Mouse (Mus musculus) embryo, embryonic 11 days (tissue): ENCODE measurements around the gene Nlrp4c.
A peak's percentile ranks its signal among the peaks of the same experiment; 100 is the strongest.
"Not testable (repeated sequence)": the region's sequence is repeated elsewhere in the genome, so short reads cannot be mapped to it uniquely, and the experiment has no call there.

Experiments
- DNase-seq: peaks from one replicate; pipeline ENCODE4 v3.0.0-alpha.2; 2015

Nlrp4c gene

GRCm38 (mm10) chr7:6044861-6045260 lies at the start of gene Nlrp4c:
Gene Nlrp4c, plus strand, starts transcription at chr7:6045161.
- no peak for DNase-seq

GRCm38 (mm10) chr7:6010910-6011309 lies 34.1 kb upstream of the Nlrp4c start, which contains the start of gene Vmn1r65:
Gene Vmn1r65, minus strand, starts transcription at chr7:6011010.
- DNase-seq = no peak

GRCm38 (mm10) chr7:6119501-6119900 lies 74.5 kb downstream of the Nlrp4c start:
- no peak for DNase-seq

GRCm38 (mm10) chr7:6120104-6120503 lies 75.1 kb downstream of the Nlrp4c start:
- not testable (repeated sequence) for DNase-seq

DNA sequence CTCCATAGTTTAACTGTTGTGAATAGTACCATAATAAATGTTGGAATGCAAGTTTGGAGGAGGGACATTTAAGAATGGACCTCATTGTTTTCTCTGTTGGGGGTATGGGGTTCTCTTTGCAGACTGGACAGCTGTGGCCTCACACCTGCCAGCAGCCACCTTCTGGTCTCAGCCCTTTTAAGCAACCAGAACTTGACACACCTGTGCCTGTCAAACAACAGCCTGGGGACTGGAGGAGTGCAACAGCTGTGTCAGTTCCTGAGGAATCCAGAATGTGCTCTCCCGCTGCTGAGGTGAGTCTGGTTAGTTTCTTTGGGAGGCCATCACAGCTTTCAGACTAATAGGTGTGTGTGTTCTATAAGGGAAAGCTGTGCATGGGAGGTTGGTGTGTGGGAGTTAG lies 76.2 kb downstream of the Nlrp4c start:
- not testable (repeated sequence) for DNase-seq

DNA sequence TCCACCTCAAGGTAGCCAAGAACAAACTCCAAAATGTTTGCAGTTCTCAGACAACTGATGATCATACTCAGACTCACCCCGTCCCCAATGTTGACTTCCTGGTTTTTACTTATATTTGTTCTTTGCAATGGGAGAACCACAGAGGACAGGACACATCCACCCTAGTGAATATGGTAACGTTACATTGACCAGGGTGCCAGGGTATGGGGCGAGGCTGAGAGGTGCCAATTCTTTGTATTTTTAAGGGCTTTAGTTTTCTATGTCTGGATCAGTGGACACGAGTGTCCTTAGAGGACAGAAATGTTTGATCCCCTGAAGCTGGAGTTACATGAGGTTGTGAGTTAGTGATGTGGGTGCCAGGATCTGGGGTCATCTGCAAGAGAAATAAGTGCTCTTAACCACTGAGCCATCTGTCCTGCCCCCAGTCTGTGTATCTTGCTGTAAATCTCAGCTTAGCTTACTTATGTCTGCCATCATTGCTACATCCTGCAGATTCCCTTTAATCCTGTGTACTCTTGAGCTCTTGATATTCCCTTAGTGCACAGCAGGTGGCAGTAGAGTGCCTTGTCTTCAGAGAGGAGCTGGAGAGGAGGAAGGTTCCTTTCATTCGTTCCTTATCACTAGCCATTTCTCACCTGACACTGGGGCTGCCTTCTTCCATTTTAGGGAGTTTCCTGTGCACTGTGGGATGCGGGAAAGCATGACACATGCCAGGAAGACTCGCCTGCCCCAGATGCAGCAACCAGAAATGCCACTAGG lies 81.9 kb downstream of the Nlrp4c start:
- DNase-seq = peak; percentile 78

DNA sequence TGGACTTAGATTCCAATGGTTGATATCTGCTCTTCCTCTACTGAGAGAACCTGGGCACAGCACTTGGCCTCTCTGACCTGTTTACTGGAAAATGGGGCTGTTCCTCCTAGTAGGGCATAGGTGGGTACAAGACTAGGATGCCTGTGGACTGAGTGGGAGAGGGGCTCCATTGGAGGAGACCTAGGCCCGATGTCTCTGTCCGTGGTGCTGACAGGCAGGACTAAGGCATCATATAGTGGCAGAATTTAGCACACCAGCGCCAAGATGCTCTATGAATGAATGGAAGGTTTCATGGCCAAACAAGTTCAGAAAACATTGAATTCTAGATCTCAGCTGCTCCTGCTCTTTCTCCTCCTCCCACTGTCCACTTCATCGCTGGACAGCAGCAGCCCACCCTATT lies 85.4 kb downstream of the Nlrp4c start:
- peak; percentile 41 for DNase-seq

- no peak for DNase-seq
Measured at GRCm38 (mm10) chr7:6132646-6133045, 87.7 kb downstream of the Nlrp4c start.

- DNase-seq = no peak
Measured at GRCm38 (mm10) chr7:6136497-6136896, 91.5 kb downstream of the Nlrp4c start.

GRCm38 (mm10) chr7:6139295-6139694 lies 94.3 kb downstream of the Nlrp4c start:
- DNase-seq = no peak

- DNase-seq = no peak
Measured at GRCm38 (mm10) chr7:6143991-6144531, 99.1 kb downstream of the Nlrp4c start.

DNA sequence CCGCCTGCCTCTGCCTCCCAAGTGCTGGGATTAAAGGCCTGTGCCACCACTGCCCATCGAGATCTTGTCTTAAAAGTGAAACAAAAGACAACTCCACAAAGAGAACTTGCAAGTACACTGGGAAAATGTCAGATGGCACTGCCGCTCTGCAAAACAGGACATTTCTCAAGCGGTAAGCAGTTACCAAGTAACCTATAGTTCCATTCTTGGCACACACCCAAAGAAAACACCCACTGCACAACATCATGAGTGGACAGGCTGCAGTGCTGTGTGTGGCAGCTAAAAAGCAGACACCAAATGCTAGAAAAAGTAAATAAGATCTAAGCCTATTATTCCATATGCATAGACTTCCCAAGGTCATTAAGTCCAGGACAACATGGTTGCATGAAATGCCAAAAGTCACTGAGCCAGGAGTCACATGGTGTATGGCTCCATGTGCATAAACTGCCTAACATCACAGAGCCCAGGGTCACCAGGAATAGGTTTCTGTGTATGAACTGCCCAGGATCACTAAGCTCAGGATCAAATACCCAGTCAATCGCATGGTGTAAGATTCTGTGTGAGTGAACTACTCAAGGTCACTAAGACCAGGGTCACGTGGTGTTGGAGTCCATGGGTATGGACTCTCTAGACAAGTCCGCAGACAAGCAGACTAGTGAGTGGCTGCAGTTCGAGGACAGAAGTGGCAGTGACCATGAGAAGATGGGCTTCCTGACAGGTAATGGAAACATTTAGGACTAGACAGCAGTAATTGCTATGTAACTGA lies 100.6 kb downstream of the Nlrp4c start:
- no peak for DNase-seq

GRCm38 (mm10) chr7:6146194-6146981 lies 101.4 kb downstream of the Nlrp4c start:
- no peak for DNase-seq

GRCm38 (mm10) chr7:6146982-6147325 lies 102.0 kb downstream of the Nlrp4c start:
- no peak for DNase-seq

DNA sequence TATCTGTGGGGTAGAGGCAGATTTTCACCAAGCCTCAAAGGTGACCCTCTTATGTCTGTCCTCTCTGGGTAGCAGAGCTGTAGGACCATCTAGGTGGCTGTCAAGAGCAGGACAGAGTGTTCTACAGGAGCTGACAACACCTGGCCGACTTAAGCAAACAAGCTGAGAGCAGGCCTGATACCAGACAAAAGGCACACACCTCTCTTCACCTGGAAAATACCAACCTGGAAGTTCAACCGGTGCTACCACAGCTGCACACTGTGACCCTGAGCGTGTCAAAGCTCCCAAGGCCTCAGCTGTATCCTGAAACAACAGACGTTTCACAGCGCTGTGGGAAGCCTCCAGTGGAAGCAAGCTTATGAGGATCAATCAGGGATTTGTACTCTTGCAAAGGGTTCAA lies 102.7 kb downstream of the Nlrp4c start:
- DNase-seq = no peak

DNA sequence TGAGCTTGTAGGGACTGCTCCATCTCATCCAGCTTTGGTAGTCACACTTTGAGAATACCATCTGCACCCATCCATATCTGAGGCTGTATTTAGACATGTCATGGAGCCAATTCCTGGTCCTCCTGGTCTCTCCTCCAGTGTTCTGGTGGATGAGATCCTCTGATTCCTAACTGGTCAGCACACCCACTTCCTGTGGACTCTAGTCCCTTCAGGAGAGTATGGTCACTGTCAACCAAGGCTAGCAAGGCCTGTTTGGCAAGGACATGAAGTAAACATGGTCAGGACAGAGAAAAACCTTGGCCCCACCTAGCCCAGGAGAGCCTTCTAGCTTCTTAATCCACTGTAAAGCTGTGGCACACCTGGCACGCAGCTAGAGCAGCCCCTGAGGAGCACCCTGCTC lies 106.3 kb downstream of the Nlrp4c start:
- no peak for DNase-seq

DNA sequence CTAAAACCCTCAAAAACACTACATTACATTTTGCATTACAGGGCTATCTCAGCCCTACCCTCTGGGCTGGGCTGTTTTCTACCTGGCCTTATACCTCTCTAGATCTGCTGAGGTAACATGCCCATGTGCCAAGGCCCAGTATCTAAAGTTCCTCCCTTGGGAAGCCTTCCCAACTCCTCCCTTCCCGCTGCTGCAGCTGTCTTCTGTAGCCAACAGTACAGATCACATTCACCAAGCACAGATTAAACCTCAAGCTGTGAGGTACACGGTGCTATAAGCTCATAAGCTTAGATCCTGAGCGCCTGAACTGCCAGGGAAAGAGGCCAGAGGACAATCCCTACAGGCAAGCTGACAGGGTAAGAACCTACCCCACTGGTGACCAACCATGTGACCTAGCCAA lies 107.1 kb downstream of the Nlrp4c start:
- DNase-seq = no peak

- DNase-seq = no peak
Measured at GRCm38 (mm10) chr7:6153131-6153530, 108.2 kb downstream of the Nlrp4c start.

GRCm38 (mm10) chr7:6154164-6154563 lies 109.2 kb downstream of the Nlrp4c start:
- no peak for DNase-seq
